ENCODE assay signal across 9 mouse cellular contexts in genomic region chr5:122770304-122770703, GRCm38 (mm10). TPM values are rescaled to one million over a fixed set of nuclear protein-coding genes. Genes with fewer than 3 reads are reported as not detected.
A peak's percentile ranks its signal among the peaks of the same experiment; 100 is the strongest.
DNase-seq lines count a peak whose midpoint lies in the region; ATAC-seq and TF ChIP-seq lines count a peak whose summit lies in the region.
"Had no signal": no experiment of that assay in that cellular context is flagged by ENCODE, and none has a peak within 500 bp of the region (broad histone marks: within the 10 kb centered on the region; RNA-seq: fewer than 3 reads in every experiment).

No protein-coding gene starts in this region.

- ATAC-seq in frontal cortex, adult (ENCODE audit: low TSS enrichment) = no peak

- no peak overlapping the region for H3K4me3 ChIP-seq in lung, adult 2 months (replicated peaks; ENCODE audit: extremely low read depth, low read depth, low read length)
- H3K4me3 ChIP-seq: neural tube, embryonic 12.5 days had no signal

- TF ChIP-seq POLR2A in lung, adult 2 months (IDR thresholded peaks at IDR 0.05; ENCODE audit: borderline replicate concordance, extremely low read depth, low read depth, low read length) = no peak

- WGBS in lung, adult 2 months = 42% methylated on average over 7 of the region's 7 CpGs

- H3K4me1 ChIP-seq in lung, adult 2 months (ENCODE audit: control insufficient read depth, insufficient read depth, low read length) = peaks cover 7% of the 10 kb centered on the region

- TF ChIP-seq CTCF in lung, adult 2 months (IDR thresholded peaks at IDR 0.05; ENCODE audit: insufficient read depth, low read length) = no peak

- peak; percentile 28 for DNase-seq in lung, adult 2 months
- DNase-seq in lung, postnatal 36 days = no peak
- peak; percentile 74 for DNase-seq in cerebellum, adult 9-11 months
- peak; percentile 43 for DNase-seq in heart, postnatal 4 days
- DNase-seq in lung, postnatal 4 days = peak; percentile 53 to 58
- DNase-seq in thymus, postnatal 25 days = no peak
- no peak for DNase-seq in thymus, adult 18-20 months

RNA-seq across cellular contexts. Expression of gene Camkk2, which starts 8.9 kb away (rescaled TPM):
- 33.3 and 35.6 TPM in 2 replicates for polyA plus RNA-seq in lung, adult 2 months (2012; rRNA removed)
- total RNA-seq in heart, postnatal 4 days (2021) = 10 to 100 TPM; 17.7 to 19.2 TPM

RNA-seq across cellular contexts. Expression of gene Anapc5, which starts 50.8 kb away (rescaled TPM):
- polyA plus RNA-seq in lung, adult 2 months (2012; rRNA removed) = 207 and 274 TPM in 2 replicates
- total RNA-seq in heart, postnatal 4 days (2021) = 100 to 1,000 TPM; 275 to 276 TPM

Comparison
In these comparisons a context has a peak if more than half of its experiments do, and no peak if none do; other contexts are left out.
1. DNase-seq: peak in lung, adult 2 months (single experiment), cerebellum, adult 9-11 months (single experiment), heart, postnatal 4 days (single experiment) and lung, postnatal 4 days (2 of 2); none in lung, postnatal 36 days (single experiment), thymus, postnatal 25 days (single experiment) and thymus, adult 18-20 months (0 of 2).